Mouse (Mus musculus): ENCODE results near the gene Bnipl. TPM values are rescaled to one million over a fixed set of nuclear protein-coding genes. Genes with fewer than 3 reads are reported as not detected.

Bnipl gene
- polyA plus RNA-seq, 1 experiment from 2014 or later, result 9.2 TPM

DNA sequence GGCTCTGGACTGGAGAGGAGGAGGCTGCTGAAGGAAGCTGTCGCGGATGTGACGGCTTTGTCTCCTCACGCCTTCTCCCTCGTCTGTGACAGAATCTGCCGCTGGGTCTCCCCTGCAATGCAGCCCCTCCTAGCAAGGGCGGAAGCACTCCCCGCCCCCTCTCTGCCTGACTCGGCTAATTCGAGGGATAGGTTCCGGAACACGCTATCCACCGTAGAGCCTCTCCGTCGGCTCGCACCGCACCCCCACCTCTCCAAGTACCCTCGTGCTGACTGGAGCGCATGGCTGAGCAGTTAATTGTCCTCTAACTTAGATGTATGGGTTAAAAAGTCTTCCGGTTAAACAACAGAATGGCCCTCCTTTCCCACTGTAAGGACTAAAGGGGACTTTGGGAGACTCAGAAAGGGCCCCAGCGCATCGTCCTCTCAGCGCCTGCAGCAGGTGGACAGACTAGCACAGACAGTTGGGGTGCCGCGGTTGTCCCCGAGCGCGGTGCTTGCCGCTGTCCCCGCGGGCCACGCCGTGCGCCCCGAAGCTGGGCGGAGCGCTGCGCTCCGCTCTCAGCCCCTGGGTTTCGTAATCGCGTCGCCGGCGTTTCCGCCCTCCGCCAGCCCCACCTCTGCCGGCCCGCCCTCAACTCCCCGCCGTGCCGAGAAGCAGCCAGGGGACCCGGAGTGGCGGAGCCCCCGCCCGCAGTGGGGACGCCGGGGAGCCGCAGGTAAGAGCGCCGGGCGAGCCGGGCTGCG is 22.7 kb downstream of the Bnipl start, which contains the start of gene Cdc42se1:
TSS of gene Cdc42se1 (plus strand) at position 585 of the 746 bp plus-strand sequence.
- under 1% methylated on average over 64 of the region's 64 CpGs for WGBS
- Histone ChIP-seq H3K27me3 (ENCODE audit: control insufficient read depth, insufficient read depth, low read length) (no peaks in the 10 kb centered on the region), H3K27ac (ENCODE audit: low read length) (peak within 1 kb of the TSS; percentile 99), H3K4me3 (replicated peaks; ENCODE audit: low read length) (peak within 1 kb of the TSS; percentile 89), H3K4me2 (ENCODE audit: low read depth, low read length) (peak within 1 kb of the TSS; percentile 88), H3K9me3 (replicated peaks; ENCODE audit: control insufficient read depth, low read length) (no peaks in the 10 kb centered on the region), H3K9ac (ENCODE audit: low read length) (peak within 1 kb of the TSS; percentile 98), H3K36me3 (ENCODE audit: control insufficient read depth, insufficient read depth, low read length) (peaks cover 23% of the 10 kb centered on the region), H3K4me1 (ENCODE audit: control insufficient read depth, insufficient read depth, low read length) (peaks cover 42% of the 10 kb centered on the region)
- ATAC-seq (ENCODE audit: insufficient read depth, low FRiP score), result peak; percentile 89

GRCm38 (mm10) chr3:95227214-95227613 is 23.8 kb downstream of the Bnipl start:
- Histone ChIP-seq H3K36me3 (ENCODE audit: control insufficient read depth, insufficient read depth, low read length) (peaks cover 13% of the 10 kb centered on the region), H3K9me3 (replicated peaks; ENCODE audit: control insufficient read depth, low read length) (no peaks in the 10 kb centered on the region), H3K4me1 (ENCODE audit: control insufficient read depth, insufficient read depth, low read length) (peaks cover 36% of the 10 kb centered on the region), H3K4me3 (replicated peaks; ENCODE audit: low read length) (peak overlapping the region; percentile 89), H3K9ac (ENCODE audit: low read length) (peak overlapping the region; percentile 53), H3K27ac (ENCODE audit: low read length) (peak overlapping the region; percentile 21), H3K27me3 (ENCODE audit: control insufficient read depth, insufficient read depth, low read length) (no peaks in the 10 kb centered on the region), H3K4me2 (ENCODE audit: low read depth, low read length) (peak overlapping the region; percentile 88)
- no peak for ATAC-seq (ENCODE audit: insufficient read depth, low FRiP score)
- 4% methylated on average over 1 of the region's 1 CpGs for WGBS

DNA sequence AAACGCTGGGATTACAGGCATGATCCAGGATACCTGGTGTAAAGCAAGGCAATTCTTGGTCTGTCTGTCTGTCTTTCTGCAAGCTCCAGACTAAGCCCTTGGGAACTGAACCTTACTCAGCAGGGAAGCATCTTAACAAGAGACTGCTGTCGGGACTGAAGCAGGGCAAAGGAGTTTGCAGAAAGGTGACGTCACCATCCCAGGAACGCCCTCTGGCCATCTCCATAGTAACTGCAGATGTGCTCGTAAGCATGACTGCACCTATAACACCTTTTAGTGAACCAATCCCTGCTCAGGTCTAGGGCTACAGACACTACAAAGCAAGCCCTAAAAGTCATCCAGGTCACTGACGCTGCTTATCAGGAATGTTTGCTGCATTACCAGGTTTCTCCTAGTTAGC is 26.7 kb downstream of the Bnipl start:
- WGBS, result 41% methylated on average over 6 of the region's 6 CpGs
- Histone ChIP-seq H3K36me3 (ENCODE audit: control insufficient read depth, insufficient read depth, low read length) (peaks cover 17% of the 10 kb centered on the region), H3K27ac (ENCODE audit: low read length) (no peak overlapping the region), H3K27me3 (ENCODE audit: control insufficient read depth, insufficient read depth, low read length) (no peaks in the 10 kb centered on the region), H3K4me1 (ENCODE audit: control insufficient read depth, insufficient read depth, low read length) (peaks cover 14% of the 10 kb centered on the region), H3K9ac (ENCODE audit: low read length) (no peak overlapping the region), H3K4me3 (replicated peaks; ENCODE audit: low read length) (no peak overlapping the region), H3K9me3 (replicated peaks; ENCODE audit: control insufficient read depth, low read length) (no peaks in the 10 kb centered on the region), H3K4me2 (ENCODE audit: low read depth, low read length) (no peak overlapping the region)
- no peak for ATAC-seq (ENCODE audit: insufficient read depth, low FRiP score)

DNA sequence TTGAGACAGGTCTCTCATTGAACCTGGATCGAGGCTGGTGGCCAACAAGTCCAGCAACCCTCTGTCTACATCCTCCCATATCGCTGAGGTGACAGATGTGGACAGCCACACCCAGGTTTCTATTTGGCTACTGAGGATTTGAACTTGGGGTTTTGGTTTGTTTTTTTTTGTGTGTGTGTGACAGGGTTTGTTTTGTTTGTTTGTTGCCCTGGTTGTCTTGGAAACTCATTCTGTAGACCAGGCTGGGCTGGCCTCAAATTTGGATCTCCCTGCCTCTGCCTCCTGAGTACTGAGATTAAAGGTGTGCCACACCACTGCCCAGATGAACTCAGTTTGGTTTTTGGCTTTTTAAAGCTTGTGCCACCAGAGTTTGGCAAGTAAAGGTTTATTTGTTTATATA is 28.0 kb downstream of the Bnipl start:
- Histone ChIP-seq H3K27ac (ENCODE audit: low read length) (no peak overlapping the region), H3K9ac (ENCODE audit: low read length) (no peak overlapping the region), H3K4me1 (ENCODE audit: control insufficient read depth, insufficient read depth, low read length) (peaks cover 16% of the 10 kb centered on the region), H3K36me3 (ENCODE audit: control insufficient read depth, insufficient read depth, low read length) (peaks cover 17% of the 10 kb centered on the region), H3K9me3 (replicated peaks; ENCODE audit: control insufficient read depth, low read length) (no peaks in the 10 kb centered on the region), H3K4me2 (ENCODE audit: low read depth, low read length) (no peak overlapping the region), H3K27me3 (ENCODE audit: control insufficient read depth, insufficient read depth, low read length) (no peaks in the 10 kb centered on the region), H3K4me3 (replicated peaks; ENCODE audit: low read length) (no peak overlapping the region)
- WGBS, result 87% methylated on average over 2 of the region's 2 CpGs
- ATAC-seq (ENCODE audit: insufficient read depth, low FRiP score), result no peak

DNA sequence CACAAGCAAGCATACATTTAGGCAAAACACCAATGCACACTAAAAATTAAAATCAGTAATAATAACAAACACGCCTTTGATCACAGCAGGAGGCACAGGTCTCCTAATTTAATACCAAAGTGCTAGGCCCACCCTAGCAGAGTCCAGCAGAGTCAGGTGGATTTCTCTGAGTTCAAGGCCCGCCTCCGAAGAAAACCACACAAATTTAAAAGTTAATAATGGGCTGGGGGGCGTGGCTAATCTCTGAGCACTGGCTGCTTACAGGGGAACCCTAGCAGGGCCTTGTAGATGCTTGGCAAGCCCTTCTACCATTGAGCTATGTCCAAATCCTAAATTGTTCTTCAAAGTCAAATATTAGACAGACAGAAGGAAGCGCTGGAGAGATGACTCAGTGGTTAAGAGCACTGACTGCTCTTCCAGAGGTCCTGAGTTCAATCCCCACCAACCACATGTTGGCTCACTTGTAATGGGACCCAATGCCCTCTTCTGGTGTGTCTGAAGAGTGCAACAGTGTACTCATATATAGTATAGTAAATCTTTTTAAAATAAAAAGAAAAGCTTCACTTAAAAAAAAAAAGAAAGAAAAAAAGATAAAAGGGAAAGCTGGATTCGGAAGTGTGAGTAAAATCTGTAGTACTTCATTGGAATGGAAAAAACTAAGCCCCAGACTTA is 32.4 kb downstream of the Bnipl start:
- ATAC-seq (ENCODE audit: insufficient read depth, low FRiP score), result no peak
- Histone ChIP-seq H3K4me3 (replicated peaks; ENCODE audit: low read length) (peak overlapping the region; percentile 92), H3K4me1 (ENCODE audit: control insufficient read depth, insufficient read depth, low read length) (peaks cover 8% of the 10 kb centered on the region; the same call in 1 of the 2 replicates), H3K9ac (ENCODE audit: low read length) (peak overlapping the region; percentile 97; the same call in 1 of the 2 replicates), H3K36me3 (ENCODE audit: control insufficient read depth, insufficient read depth, low read length) (peaks cover 21% of the 10 kb centered on the region), H3K9me3 (replicated peaks; ENCODE audit: control insufficient read depth, low read length) (no peaks in the 10 kb centered on the region), H3K27ac (ENCODE audit: low read length) (peak overlapping the region; percentile 100), H3K4me2 (ENCODE audit: low read depth, low read length) (peak overlapping the region; percentile 71), H3K27me3 (ENCODE audit: control insufficient read depth, insufficient read depth, low read length) (no peaks in the 10 kb centered on the region)
- 74% methylated on average over 6 of the region's 6 CpGs for WGBS

GRCm38 (mm10) chr3:95217255-95218134 is 33.5 kb downstream of the Bnipl start, which contains the start of gene Gabpb2:
Gabpb2 (minus strand) TSS chr3:95217916.
- WGBS, result under 1% methylated on average over 56 of the region's 56 CpGs
- peak within 1 kb of the TSS; percentile 100 for H3K27ac ChIP-seq (ENCODE audit: low read length)
- ATAC-seq (ENCODE audit: insufficient read depth, low FRiP score), result peak; percentile 93
- H3K4me1 ChIP-seq (ENCODE audit: control insufficient read depth, insufficient read depth, low read length), result peaks cover 8% of the 10 kb centered on the region; the same call in 1 of the 2 replicates
- peak within 1 kb of the TSS; percentile 71 for H3K4me2 ChIP-seq (ENCODE audit: low read depth, low read length)
- no peaks in the 10 kb centered on the region for H3K27me3 ChIP-seq (ENCODE audit: control insufficient read depth, insufficient read depth, low read length)
- H3K4me3 ChIP-seq (replicated peaks; ENCODE audit: low read length), result peak within 1 kb of the TSS; percentile 92
- no peaks in the 10 kb centered on the region for H3K9me3 ChIP-seq (replicated peaks; ENCODE audit: control insufficient read depth, low read length)
- peaks cover 17% of the 10 kb centered on the region for H3K36me3 ChIP-seq (ENCODE audit: control insufficient read depth, insufficient read depth, low read length)
- peak within 1 kb of the TSS; percentile 97 for H3K9ac ChIP-seq (ENCODE audit: low read length)

GRCm38 (mm10) chr3:95216655-95217254 is 34.2 kb downstream of the Bnipl start:
- H3K36me3 ChIP-seq (ENCODE audit: control insufficient read depth, insufficient read depth, low read length), result peaks cover 17% of the 10 kb centered on the region
- peak overlapping the region; percentile 100 for H3K27ac ChIP-seq (ENCODE audit: low read length)
- H3K4me1 ChIP-seq (ENCODE audit: control insufficient read depth, insufficient read depth, low read length), result peaks cover 8% of the 10 kb centered on the region; the same call in 1 of the 2 replicates
- H3K27me3 ChIP-seq (ENCODE audit: control insufficient read depth, insufficient read depth, low read length), result no peaks in the 10 kb centered on the region
- H3K4me3 ChIP-seq (replicated peaks; ENCODE audit: low read length), result peak overlapping the region; percentile 92
- 13% methylated on average over 4 of the region's 4 CpGs for WGBS
- no peak; the same call in 1 of the 2 replicates for ATAC-seq (ENCODE audit: insufficient read depth, low FRiP score)
- peak overlapping the region; percentile 64 for H3K4me2 ChIP-seq (ENCODE audit: low read depth, low read length)
- H3K9me3 ChIP-seq (replicated peaks; ENCODE audit: control insufficient read depth, low read length), result no peaks in the 10 kb centered on the region
- H3K9ac ChIP-seq (ENCODE audit: low read length), result peak overlapping the region; percentile 97

DNA sequence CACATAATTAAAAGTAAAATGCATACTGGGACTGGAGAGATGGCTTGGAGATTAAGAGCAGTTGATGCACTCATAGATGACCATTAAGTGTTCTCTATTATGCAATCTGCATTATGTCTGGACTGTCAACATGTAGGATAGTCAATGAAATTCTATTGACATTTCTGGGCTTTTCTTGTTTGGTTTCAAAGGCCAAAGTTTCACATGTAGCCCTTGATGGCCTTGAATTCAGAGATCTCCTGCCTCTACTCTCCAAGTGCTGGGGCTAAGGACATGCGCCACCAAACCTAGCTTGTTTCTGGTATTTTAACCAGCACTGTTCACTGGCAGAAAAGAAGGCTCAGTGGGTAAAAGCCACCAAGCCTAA is 37.4 kb downstream of the Bnipl start:
- 90% methylated on average over 1 of the region's 1 CpGs for WGBS

More for the DNA sequence above, 37.4 kb downstream of the Bnipl start:
- H3K27me3 ChIP-seq (ENCODE audit: control insufficient read depth, insufficient read depth, low read length), result no peaks in the 10 kb centered on the region
- no peak overlapping the region for H3K27ac ChIP-seq (ENCODE audit: low read length)
- no peak overlapping the region for H3K9ac ChIP-seq (ENCODE audit: low read length)
- no peak for ATAC-seq (ENCODE audit: insufficient read depth, low FRiP score)
- H3K4me2 ChIP-seq (ENCODE audit: low read depth, low read length), result no peak overlapping the region
- no peaks in the 10 kb centered on the region for H3K9me3 ChIP-seq (replicated peaks; ENCODE audit: control insufficient read depth, low read length)
- peaks cover 8% of the 10 kb centered on the region; the same call in 1 of the 2 replicates for H3K4me1 ChIP-seq (ENCODE audit: control insufficient read depth, insufficient read depth, low read length)
- no peak overlapping the region for H3K4me3 ChIP-seq (replicated peaks; ENCODE audit: low read length)
- peaks cover 7% of the 10 kb centered on the region; the same call in 1 of the 2 replicates for H3K36me3 ChIP-seq (ENCODE audit: control insufficient read depth, insufficient read depth, low read length)
